Mouse (Mus musculus) spleen, postnatal 36 days (tissue): ENCODE data around the gene Pdlim5.
A peak's percentile ranks its signal among the peaks of the same experiment; 100 is the strongest.

Experiments
- DNase-seq, 2 experiments: peaks; one replicate each; pipeline ENCODE4 v3.0.0; 2022; ENCODE audit warnings: low spot score in 2 of 2, mixed read lengths in 1 of 2

Pdlim5 gene

DNA sequence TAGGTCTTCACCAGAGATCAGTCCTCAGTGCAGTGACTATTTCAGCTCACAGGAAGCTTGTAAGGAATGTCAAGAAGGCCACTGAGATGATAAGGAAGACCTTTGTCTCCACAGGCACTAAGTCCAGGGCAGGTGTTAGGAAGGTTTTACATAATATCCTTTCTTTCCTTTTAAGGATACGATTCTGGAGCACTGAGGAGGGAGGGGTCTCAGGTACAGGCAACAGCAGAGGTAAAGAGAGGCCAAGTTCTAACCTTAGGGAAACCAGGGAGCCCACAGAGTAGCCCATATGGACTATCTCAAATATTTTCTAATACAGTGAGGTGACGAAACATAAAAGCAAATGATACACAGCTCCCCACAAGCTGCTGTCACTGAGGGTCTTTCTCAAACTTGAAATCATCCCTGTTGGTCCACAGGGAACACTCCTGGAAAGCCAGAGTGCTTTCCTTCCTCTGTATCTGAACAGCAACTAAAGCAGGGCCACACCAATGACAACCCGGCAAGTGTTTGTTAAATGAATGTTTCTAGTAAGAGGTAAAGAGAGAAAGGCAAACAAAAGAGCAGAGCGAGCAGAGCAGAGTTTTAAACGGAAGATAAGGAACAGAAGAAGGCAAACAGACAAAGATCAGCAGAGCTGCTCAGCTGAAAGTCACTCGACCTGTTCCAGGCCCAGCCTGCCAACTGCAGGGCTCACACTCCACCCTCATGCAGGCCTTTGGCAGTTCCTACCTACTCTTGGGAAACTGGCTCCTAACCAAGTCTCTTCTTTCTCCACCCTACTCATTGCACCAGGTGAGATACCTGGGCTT is 55.9 kb downstream of the Pdlim5 start:
- DNase-seq, result no peak

DNA sequence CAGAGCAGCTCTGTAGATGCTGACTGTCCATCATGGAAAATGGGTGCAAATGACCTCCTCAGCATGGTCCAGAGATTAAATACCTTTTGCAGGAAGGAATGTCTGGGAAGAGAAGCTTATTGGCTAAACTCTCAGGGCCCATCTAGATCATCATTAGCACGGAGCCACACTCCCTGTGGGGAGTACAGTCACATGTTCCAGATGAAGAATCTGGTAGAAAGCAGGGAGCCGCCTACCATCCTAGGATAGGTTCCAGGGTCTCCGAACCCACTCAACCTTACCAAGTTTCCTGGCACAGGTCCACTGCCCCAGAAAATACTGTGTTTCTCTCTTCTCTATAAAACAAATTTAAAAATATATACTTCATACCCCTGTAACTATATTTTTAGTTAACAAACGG is 57.4 kb downstream of the Pdlim5 start:
- DNase-seq, result no peak

DNA sequence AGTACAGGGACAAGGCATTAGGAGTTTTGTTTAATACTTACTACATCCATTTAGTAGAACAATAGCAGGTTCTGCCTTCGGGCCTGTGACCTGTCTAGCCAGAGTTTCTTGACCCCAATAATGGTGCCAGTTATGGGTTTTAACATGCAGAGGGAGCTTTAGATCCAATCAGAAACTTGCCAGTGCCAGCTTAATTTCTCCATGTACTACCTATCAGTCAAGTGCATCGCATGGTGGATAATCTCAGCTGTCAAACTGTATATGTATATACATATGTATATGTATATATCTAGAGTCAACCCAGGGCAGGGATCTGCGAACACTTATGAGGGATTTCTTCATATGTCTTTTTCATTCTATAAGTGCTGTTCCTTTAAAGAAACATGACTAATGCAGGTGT is 61.0 kb downstream of the Pdlim5 start:
- no peak for DNase-seq

DNA sequence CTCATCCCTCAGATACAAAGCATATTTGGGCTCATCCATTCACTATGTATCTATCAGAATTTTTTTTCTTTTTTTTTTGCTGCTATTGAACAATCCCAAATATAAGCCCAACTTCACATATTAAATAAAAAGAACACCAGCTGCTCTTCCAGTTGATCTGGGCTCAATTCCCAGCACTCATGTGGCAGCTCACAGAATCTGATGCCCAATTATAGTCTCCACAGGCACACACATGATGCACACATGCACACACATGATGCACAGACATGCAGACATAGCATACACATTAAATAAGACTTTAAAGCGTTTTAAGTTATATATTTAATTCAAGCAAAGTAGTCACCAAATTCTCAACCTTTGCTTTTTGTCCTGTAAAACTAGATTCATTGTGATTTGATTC is 62.0 kb downstream of the Pdlim5 start:
- no peak for DNase-seq

DNA sequence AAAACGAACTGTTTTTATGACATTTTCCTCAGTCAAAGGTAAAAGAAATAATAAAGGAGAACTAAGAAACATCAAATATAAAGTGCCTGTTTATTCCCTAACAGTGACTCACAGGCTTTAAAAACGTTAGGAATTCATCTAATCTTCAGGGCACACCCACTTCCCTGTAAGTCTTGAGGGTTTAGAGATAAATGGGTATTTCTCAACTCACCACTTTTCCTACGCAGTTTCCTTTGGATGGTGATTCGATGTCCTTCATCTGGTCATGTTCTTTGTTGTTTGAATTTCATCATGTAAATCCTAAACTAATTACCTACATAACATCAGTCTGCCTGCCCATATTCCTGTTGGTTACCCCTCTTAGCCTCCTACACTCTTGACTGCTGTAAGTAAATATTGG is 62.8 kb downstream of the Pdlim5 start:
- DNase-seq, result no peak

DNA sequence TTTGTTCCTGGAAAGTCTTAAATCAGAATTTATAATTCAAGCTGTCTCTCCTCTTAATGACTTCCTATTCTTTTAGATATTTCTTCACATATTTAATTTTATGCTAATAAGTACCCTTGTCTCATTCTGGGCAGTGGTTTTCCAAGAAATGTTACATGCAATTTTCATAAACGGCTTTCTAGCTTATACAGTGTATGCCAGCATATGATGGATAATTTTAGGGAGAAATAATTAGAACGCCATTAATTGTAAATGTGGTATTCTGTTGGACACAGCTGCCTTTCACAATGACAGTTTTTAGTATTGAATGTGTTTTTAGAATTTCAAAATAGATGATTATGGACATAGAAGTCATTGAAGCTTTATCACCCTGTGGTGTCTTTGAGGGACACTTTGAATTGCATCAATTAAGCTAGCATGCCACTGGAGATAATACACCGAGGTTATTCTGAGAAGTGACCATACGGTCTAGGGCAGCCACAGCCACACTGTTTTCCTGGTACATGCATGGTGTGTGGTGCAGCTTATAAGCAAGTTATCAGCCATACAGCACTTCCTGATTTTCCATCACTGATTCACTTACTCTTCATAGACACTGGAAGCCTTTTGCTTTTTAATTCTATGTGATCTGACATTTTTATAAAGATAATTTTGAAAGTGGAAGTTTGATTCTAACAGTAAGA is 63.5 kb downstream of the Pdlim5 start:
- no peak for DNase-seq

DNA sequence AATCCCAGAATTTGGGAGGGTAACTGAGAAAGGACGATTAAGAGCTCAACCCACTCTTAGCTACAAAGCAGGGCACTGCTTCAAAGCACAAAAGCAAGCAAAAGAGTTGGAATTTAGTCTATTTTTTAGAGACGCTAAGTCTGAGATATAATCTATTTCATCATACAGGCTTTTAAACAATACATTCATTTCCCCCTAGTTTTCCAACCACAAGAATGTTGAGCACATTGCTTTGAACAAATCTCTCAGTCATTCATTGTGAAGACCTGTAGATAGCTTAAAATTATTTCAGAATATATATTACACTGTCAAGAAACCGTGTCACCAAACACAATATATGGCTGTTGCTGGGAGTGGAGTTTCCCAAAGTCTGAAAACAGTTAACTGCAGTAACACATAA is 65.1 kb downstream of the Pdlim5 start:
- DNase-seq, result no peak

DNA sequence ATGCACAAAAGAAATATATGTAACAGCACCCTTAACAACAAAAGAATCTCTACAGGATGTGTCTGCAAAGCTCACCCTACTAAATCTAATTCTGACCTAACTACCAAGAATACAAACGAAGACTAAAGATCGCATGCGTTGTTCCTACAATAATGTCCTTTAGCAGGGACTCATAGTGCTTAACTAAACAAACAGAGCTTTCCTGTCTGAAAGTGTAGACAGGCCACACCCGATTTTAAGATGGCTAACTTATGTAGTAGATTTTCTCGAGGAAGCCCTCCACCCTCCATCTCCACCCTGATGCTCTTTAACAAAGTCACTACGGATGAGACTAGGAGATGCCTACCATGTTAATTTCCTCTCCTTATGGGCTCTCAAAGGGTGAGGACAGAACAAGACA is 71.9 kb downstream of the Pdlim5 start:
- DNase-seq, result no peak

DNA sequence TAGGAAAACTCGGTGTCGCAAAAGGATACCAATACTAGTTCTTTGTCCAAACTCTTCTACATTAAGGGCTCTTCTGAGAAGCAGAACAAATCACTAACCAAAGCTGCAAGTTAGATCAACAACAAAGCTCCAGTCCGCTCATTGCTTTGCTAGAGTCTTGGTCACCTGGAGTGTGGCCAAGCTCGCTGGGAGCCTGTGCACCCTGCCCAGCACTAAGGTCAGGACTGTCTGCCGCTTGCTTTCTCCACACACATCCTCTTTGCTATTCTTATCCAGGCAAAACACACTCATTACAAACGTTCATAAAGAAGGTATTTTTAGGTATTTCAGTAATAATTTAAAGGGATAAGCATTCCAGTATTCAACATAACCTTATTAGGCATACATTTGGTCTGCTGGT is 73.6 kb downstream of the Pdlim5 start:
- DNase-seq, result no peak

DNA sequence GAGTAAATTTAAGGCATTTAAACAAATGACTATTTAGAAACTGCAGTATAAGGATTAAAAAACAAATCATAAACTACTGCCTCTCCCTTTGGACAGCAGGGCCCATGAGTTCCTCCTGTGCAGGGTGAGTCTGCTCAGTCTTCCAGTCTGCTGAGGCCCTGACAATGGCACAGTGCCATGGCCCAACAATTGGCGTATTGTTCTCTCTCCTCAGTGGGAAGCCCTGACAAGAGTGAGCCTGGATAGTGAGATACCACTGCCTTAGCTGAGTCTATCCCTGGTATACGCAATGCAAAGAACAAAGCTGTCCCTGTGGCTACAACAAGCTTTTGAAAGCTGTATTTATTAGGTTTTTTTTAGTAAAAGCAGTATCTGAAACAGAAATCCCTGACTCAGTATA is 77.3 kb downstream of the Pdlim5 start:
- DNase-seq, result peak in 1 of 2 experiments; percentile 4

DNA sequence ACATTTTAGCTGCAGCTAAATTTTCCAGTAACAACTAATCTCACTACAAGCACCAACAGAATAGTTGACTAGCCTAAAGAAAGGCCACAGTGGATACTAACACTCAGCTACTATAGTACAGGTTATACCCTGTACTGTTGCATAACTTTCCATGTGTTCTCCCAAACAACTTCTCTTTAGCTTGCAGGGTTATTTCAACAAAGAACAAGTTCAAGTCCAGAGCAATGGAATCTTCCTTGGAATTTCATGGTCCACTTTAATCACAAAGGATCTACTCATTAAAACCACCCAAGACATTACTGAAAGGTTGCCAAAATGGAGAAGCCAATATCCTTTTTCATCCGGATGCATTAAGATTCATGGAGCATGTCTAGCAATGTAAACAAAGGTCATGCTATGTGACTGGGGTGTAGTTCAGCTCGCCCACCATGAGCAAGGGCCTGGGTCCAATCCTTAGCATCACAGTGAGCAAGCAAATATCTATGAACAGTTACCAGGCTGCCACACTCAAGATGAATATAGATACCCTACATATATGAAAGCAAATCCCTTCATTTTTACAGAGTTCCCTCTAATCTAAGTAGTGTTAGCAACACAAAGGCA is 79.3 kb downstream of the Pdlim5 start:
- no peak for DNase-seq

DNA sequence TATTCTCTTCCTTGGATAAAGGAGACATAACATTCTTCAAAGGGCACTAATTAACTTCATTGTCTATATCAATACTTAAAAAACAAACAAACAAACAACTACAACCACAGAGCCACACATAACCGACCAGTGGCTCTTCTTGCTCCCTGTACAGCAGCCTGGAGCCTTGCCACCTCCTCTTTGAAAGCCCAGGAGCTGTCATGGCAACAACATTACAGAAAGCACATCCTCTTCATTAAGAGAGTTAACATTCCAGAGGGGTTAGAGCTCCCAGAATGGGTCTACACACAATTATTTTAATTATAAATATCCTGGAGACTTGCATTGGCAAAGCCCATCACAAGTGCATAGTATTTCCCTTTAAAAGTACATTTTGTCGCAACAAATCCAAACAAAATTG is 84.4 kb downstream of the Pdlim5 start:
- no peak for DNase-seq

DNA sequence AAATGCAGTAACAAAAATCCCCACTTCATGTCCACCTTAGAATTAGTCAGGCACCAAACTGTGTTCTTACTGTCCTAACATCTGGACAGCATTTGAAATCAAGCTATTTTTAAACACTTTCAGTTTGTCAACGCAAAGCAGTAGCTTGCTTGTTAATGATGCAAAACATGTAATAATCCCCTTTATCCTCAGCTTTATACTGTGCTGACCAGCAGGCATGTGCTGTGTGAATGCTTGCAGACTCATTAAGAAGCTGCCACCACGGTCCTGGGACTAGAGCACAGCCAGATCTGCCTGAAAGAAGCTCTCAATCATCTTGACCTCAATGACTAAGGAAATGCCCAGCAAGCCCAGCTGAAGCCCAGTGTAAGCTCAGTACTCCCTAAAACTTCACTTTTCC is 85.0 kb downstream of the Pdlim5 start:
- no peak for DNase-seq

DNA sequence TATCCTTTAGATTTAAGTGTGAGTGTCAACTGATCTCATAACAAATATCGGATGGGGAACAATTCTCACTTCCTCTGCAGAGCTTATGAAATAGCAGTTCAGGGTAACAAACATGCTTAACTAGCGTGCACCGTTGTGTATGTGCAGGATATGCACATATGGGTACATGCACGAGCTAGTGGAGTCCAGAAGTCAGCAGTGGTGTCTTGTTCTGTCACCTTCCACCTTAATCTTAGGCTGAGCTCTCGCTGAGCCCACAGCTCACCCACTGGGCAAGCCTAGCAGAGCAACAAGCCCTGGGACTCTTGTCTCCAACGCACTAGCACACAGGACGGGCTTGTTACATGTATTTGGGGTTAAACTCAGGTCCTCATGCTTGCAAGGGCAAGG is 100.2 kb downstream of the Pdlim5 start:
- DNase-seq, result no peak

DNA sequence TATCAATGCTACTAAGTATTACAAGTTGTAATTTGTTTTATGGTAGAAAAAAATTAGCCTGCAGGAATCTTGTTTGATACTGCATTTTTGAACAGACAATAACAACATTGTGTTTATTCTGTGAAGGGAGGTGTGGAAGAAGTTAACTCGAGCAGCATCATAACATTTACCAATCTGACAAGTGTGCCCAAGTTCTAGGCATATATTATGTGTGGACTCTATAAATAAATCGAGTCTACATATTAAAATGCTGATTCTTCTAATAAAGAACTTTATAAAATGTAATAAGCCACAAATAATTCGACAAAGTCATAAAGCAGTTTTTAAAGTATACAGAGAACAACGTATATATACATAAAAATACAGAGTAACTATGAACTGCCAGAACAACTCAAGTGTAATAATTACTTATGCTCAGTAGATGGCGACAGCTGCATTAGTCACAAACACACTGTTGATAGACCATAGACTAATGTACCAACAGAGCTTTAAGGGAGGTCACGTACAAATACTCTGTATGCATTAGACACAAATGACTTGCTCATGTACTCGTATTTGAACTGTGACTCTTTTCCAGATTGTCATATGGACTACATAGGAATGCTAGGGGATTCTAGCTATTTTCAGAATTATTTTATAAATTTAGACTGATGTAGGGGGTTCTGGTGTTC is 100.7 kb downstream of the Pdlim5 start:
- DNase-seq, result peak; percentile 28 to 42

DNA sequence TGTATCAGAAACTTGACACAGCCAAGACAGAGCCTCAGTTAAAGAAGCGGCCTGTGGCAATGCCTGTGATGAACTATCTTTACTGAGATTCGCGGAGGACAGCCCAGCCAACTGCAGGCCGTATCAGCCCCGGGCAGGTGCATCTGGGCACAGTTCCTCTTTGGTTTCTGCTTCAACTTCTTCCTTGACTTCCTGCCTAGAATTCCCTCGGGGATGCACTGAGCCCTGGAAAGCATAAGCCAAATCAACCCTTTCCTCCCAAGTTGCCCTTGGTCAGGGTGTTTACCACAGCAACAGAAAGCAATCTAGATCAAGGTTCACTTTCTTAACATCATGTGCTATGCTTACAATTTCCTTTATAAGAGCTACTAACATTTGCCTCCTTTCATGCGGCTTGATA is 101.9 kb downstream of the Pdlim5 start:
- DNase-seq, result peak; percentile 47 to 48

DNA sequence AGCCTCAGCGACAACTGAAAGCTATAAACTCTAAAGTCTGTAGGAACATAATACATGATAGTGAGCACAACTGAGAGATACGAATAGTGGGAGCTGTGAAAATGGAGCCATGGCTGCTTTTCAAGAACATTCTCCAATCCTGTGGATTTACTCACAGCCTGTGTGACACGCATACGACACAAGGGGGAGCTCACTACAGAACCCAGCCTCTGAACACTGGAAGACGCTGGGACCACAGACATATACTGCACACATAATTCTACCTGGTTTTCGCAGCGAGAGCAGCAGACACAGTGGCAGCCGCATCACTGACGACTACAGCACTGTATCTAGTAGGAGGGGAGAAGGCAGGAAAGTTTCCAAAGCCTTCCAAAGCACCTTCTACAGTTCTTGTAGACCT is 112.8 kb downstream of the Pdlim5 start:
- DNase-seq, result peak; percentile 36 to 38

DNA sequence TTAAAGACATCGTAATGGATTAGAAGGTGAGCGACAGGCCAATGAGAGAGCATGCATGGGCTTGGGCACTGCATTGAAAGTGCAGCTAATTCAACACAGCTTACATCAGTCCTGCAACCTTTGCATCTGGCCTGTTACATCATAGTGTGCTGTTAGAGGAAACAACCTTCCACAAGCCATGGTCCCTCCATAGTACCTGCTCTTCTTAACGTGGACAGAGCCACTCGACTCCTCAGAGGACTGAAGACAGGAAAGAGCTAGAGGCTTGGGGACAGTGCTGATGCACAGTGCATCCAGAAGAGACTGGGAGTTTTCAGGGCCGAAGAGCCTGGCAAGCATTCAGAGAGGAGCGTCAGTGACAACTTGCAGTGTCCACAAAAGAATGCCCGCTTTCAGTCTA is 113.8 kb downstream of the Pdlim5 start:
- no peak for DNase-seq

DNA sequence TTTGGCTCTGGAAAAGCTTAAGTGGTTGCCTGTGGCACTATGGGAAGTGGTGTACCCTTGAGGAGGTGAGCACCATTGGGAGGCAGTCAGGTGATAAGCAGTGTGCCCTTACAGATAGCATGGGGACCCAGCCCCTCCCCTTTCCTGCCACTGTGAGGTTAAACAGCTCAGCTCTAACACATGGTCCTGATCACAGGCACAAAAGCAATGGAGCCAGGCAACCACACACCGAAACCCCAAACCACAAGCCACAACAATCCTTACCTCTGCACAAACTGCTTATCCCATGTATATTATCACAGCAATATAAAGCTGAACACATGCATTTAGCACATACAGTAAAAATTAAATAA is 114.4 kb downstream of the Pdlim5 start:
- peak; percentile 8 to 12 for DNase-seq

DNA sequence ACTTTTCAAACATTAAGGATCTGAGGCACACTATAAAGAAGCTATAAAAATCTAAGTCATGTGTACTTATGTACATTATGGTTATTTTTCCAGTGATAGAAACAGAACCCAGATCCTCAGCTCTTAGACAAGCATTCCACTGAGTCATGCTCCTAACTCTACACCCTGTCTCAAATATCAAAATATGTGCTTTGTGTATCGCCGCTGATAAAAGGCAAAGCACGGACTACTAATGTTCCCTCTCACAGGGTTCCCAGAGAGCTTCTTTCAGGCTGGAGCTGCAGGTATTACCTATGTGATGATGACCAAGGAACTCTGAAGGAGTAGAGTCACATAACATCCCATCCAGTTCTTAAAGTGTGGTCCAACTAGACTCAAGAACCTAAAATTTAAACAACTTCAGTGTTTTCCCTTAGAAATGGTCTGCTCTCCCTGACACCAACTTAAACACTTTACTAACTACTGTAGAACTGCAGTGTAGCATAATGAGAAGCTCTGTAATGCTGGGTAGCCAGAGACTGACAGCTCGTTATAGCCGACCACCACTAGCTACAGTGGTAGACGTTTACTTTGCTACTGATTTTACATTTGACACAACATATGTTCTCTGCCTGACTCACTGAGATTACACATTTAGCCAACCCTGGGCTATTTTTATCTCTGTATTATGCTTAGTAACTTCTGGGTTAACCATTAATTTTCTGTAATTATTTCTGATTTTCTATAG is 115.0 kb downstream of the Pdlim5 start:
- no peak for DNase-seq

DNA sequence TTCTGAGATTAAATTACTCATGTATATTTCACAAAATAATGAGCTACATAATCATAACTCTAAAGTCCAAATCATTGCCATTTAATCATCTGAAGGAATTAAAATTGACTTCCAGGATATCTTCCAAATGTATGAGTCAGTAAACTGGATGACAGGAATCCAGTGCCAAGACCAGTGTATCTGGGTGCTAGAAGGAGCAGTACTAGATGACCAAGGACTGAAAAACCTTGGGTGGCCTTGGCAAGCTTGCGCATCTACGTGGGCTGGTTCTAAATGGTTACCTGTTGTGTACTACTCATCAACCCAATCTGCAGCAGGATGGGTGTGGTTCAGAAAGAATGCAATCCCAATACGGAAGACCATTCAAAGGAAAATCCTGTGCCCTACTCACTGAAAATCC is 116.5 kb downstream of the Pdlim5 start:
- DNase-seq, result no peak

DNA sequence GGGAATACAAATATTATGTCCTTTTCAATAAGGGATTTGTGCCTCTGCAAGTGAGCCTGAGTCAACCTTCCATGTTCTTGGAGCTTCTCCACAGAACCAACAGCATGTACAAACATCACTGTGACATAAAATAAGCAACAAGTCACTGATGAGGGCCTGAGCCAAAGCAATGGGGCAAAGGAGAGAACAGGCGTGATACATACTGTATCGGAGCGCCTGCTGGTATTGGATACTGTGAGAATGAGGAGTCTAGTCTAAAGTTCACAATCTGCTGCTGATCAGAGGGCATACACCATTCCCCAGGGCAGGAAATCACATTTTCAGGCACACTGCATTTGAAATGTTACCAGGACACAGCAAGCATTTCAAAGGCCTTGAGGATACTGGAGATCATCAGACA is 119.0 kb downstream of the Pdlim5 start:
- no peak for DNase-seq
